Mouse (Mus musculus) heart, postnatal 0 days (tissue): ENCODE measurements at regions not wholly inside any gene's neighbourhood (a gene's known extent, or its start where the extent isn't known, plus 50 kb on each side); places are given as distances from the start of the nearest gene placed in this dataset.

ENCODE experiments used
- CTCF ChIP-seq: IDR thresholded peaks from 2 replicates; pipeline ENCODE4 v1.5.1; 2016; ENCODE audit warnings: antibody characterized with exemption, control low read depth, low read depth
- EP300 ChIP-seq: IDR thresholded peaks from 2 replicates; pipeline ENCODE4 v1.6.1; 2016; ENCODE audit warnings: antibody characterized with exemption, low read depth

GRCm38 (mm10) chr14:62215071-62215470 lies 77.3 kb upstream of the Rnaseh2b start:
- no peak for TF ChIP-seq EP300
- no peak for TF ChIP-seq CTCF
